Comparison of ENCODE assay signal across 12 mouse cellular contexts in the genomic region with DNA sequence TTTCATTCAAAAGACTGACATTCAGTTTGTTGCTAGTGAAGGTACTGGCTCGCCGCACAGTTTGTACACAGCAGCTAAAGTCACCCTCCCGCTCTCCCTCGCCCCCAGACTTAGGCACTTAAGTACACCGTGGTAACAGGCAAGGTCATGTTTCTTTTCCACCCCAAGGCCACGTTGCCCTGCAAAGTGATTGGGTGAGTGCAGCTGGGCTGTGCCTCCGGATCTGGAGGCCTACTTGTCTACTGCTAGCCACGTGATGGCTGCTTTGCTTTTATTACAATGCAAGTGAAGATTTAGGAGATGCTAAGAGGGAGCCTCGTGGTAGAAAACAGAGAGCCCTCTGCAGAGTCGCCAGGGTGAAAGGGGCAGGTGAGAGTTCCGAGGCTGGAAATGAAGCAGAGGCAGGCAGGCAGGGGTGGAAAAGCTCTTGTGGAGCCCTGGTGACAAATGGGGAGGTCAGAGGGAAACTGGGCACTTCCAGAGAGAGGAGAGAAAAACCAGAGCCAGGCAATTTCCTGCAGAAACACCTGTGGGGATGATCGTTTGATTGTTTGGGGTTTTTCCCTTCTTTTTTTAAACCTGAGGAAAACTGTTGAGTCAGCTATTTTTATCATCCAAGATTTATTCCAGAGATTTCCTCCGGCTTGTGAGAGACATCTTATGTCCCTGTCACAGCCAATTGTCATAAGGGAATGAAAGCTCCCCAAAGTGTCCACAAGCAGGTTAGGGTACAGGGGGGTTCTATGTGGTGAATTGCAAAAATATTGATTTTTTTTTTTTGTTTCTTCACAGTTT.
A peak's percentile ranks its signal among the peaks of the same experiment; 100 is the strongest.
DNase-seq lines count a peak whose midpoint lies in the region; ATAC-seq and TF ChIP-seq lines count a peak whose summit lies in the region.
"Had no signal": no experiment of that assay in that cellular context is flagged by ENCODE, and none has a peak within 500 bp of the region (broad histone marks: within the 10 kb centered on the region; RNA-seq: fewer than 3 reads in every experiment).

No protein-coding gene starts in this region.

- peak overlapping the region; percentile 62; the same call in 1 of the 2 replicates for H3K27ac ChIP-seq in kidney, embryonic 14.5 days (ENCODE audit: low read depth, low read length)
- no peak overlapping the region for H3K27ac ChIP-seq in MEL (ENCODE audit: control insufficient read depth, low read depth, low read length)
- H3K27ac ChIP-seq in kidney, embryonic 16.5 days (ENCODE audit: low read length), result no peak overlapping the region

- H3K79me2 ChIP-seq in MEL (ENCODE audit: control insufficient read depth, insufficient read depth, low read length, poor library complexity), result no peaks in the 10 kb centered on the region

- no peak for DNase-seq in kidney, postnatal 14 days
- DNase-seq in MEL (ENCODE audit: low read depth, low spot score), result no peak
- DNase-seq in adrenal gland, postnatal 36 days, result peak; percentile 49 to 64
- DNase-seq in cerebellum, adult 8-10 months, result no peak
- no peak for DNase-seq in urinary bladder, adult 2 months (ENCODE audit: low spot score)
- DNase-seq: lung, embryonic 14.5 days; midbrain, embryonic 14.5 days; thymus, postnatal 4 days had no signal

- H3K36me3 ChIP-seq in kidney, embryonic 14.5 days (ENCODE audit: control insufficient read depth, insufficient read depth, low read length), result no peaks in the 10 kb centered on the region
- peaks cover 0 to 10% of the 10 kb centered on the region in 2 experiments; a peak in 2 of 4 replicates for H3K36me3 ChIP-seq in MEL (ENCODE audit: control insufficient read depth in 1 of 2, insufficient read depth in 2 of 2, low read length in 2 of 2)
- H3K36me3 ChIP-seq in kidney, embryonic 16.5 days (ENCODE audit: insufficient read depth, low read length), result no peaks in the 10 kb centered on the region

- peak; percentile 71 for ATAC-seq in kidney, embryonic 14.5 days (ENCODE audit: low FRiP score, low TSS enrichment)
- ATAC-seq in kidney, embryonic 16.5 days (ENCODE audit: low FRiP score, low TSS enrichment), result peak; percentile 52; the same call in 1 of the 2 replicates
- no peak for ATAC-seq in erythroblast, adult 5-6 weeks (replicated peaks; ENCODE audit: low FRiP score, poor library complexity, severe bottlenecking)

- no peak for TF ChIP-seq POLR2A in MEL (IDR thresholded peaks at IDR 0.05; ENCODE audit: control insufficient read depth in 1 of 2, insufficient read depth in 1 of 2, low read depth in 1 of 2, low read length in 2 of 2, poor library complexity in 1 of 2)

- no peaks in the 10 kb centered on the region for H3K27me3 ChIP-seq in kidney, embryonic 14.5 days (ENCODE audit: control insufficient read depth, insufficient read depth, low read length)
- H3K27me3 ChIP-seq in MEL (ENCODE audit: control insufficient read depth in 1 of 2, insufficient read depth in 2 of 2, low read length in 2 of 2), result no peaks in the 10 kb centered on the region
- no peaks in the 10 kb centered on the region for H3K27me3 ChIP-seq in kidney, embryonic 16.5 days (ENCODE audit: insufficient read depth, low read length)

- H3K9ac ChIP-seq in kidney, embryonic 14.5 days (ENCODE audit: low read depth, low read length), result no peak overlapping the region
- H3K9ac ChIP-seq in MEL (ENCODE audit: control insufficient read depth, low read depth, low read length, poor library complexity, severe bottlenecking), result no peak overlapping the region
- H3K9ac ChIP-seq in kidney, embryonic 16.5 days (replicated peaks; ENCODE audit: low read length), result no peak overlapping the region
- H3K9ac ChIP-seq: lung, embryonic 14.5 days had no signal

- H3K4me1 ChIP-seq in kidney, embryonic 14.5 days (ENCODE audit: control insufficient read depth, insufficient read depth, low read length), result peaks cover 24% of the 10 kb centered on the region
- peaks cover 4 to 21% of the 10 kb centered on the region in 2 experiments; a peak in 3 of 4 replicates for H3K4me1 ChIP-seq in MEL (ENCODE audit: control insufficient read depth in 1 of 2, insufficient read depth in 2 of 2, low read length in 2 of 2)
- peaks cover 19% of the 10 kb centered on the region for H3K4me1 ChIP-seq in kidney, embryonic 16.5 days (ENCODE audit: insufficient read depth, low read length)

- no peak overlapping the region for H3K4me2 ChIP-seq in kidney, embryonic 14.5 days (replicated peaks; ENCODE audit: low read depth, low read length)
- 0 out of 2 replicates have a peak overlapping the region, but pooled peaks have one; percentile 4 for H3K4me2 ChIP-seq in kidney, embryonic 16.5 days (replicated peaks; ENCODE audit: low read depth, low read length)
- H3K4me2 ChIP-seq: heart, embryonic 11.5 days; lung, embryonic 14.5 days had no signal

- no peak overlapping the region for H3K4me3 ChIP-seq in kidney, embryonic 14.5 days (ENCODE audit: low read length)
- H3K4me3 ChIP-seq in MEL (ENCODE audit: control insufficient read depth in 1 of 2, insufficient read depth in 1 of 2, low read depth in 2 of 2, low read length in 2 of 2), result no peak overlapping the region
- no peak overlapping the region for H3K4me3 ChIP-seq in kidney, embryonic 16.5 days (ENCODE audit: low read length)

- TF ChIP-seq RAD21 in MEL (IDR thresholded peaks at IDR 0.05; ENCODE audit: low read depth, low read length), result no peak

- TF ChIP-seq EP300 in MEL (IDR thresholded peaks at IDR 0.05; ENCODE audit: low read depth in 1 of 2, low read length in 2 of 2), result no peak

- no peaks in the 10 kb centered on the region for H3K9me3 ChIP-seq in kidney, embryonic 14.5 days (ENCODE audit: control insufficient read depth, low read length)
- no peaks in the 10 kb centered on the region for H3K9me3 ChIP-seq in MEL (replicated peaks; ENCODE audit: insufficient read depth, low read length)
- no peaks in the 10 kb centered on the region for H3K9me3 ChIP-seq in kidney, embryonic 16.5 days (ENCODE audit: low read length)

- TF ChIP-seq CTCF in MEL (IDR thresholded peaks at IDR 0.05 in 2 of 3, conservative IDR thresholded peaks at IDR 0.05 in 1 of 3; ENCODE audit: control insufficient read depth in 1 of 3, insufficient read depth in 1 of 3, low read depth in 2 of 3, low read length in 3 of 3, poor library complexity in 1 of 3, severe bottlenecking in 1 of 3), result no peak

- WGBS in kidney, embryonic 14.5 days, result 7% methylated on average over 13 of the region's 13 CpGs
- 13% methylated on average over 13 of the region's 13 CpGs for WGBS in kidney, embryonic 16.5 days

TF ChIP-seq in MEL, 35 proteins besides CTCF, POLR2A, EP300 and RAD21:
- TF ChIP-seq MAX (IDR thresholded peaks at IDR 0.05; ENCODE audit: low read length), result no peak
- peak; percentile 86 for TF ChIP-seq MAFK (IDR thresholded peaks at IDR 0.05; ENCODE audit: borderline replicate concordance, low read depth, low read length)

Comparison
In these comparisons a context has a peak if more than half of its experiments do, and no peak if none do; other contexts are left out.
1. DNase-seq: peak in adrenal gland, postnatal 36 days (2 of 2); none in kidney, postnatal 14 days (single experiment), MEL (single experiment), cerebellum, adult 8-10 months (single experiment) and urinary bladder, adult 2 months (single experiment).